Mouse (Mus musculus): Measurements from ENCODE around the gene Vps26b. TPM values are rescaled to one million over a fixed set of nuclear protein-coding genes. Genes with fewer than 3 reads are reported as not detected.

Vps26b gene
- total and polyA plus RNA-seq, 2 experiments from 2014 or later = 85.2 to 145 TPM

- 86% methylated on average over 4 of the region's 4 CpGs for WGBS
These were observed 18.3 kb downstream of the Vps26b start for GRCm38 (mm10) chr9:27011572-27011971.

GRCm38 (mm10) chr9:27009231-27009630 lies 20.6 kb downstream of the Vps26b start:
- ATAC-seq (ENCODE audit: low FRiP score) (no peak), DNase-seq (ENCODE audit: low spot score) (no peak)
- Histone ChIP-seq H3K36me3 (ENCODE audit: insufficient read depth, low read length) (peaks cover 78% of the 10 kb centered on the region), H3K4me2 (ENCODE audit: low read depth, low read length, poor library complexity, severe bottlenecking) (no peak overlapping the region), H3K27me3 (ENCODE audit: insufficient read depth, low read length) (no peaks in the 10 kb centered on the region), H3K9me3 (ENCODE audit: low read length) (no peaks in the 10 kb centered on the region), H3K27ac (ENCODE audit: low read depth, low read length) (no peak overlapping the region), H3K9ac (replicated peaks; ENCODE audit: low read length, poor library complexity, severe bottlenecking) (no peak overlapping the region), H3K4me3 (ENCODE audit: low read depth, low read length) (no peak overlapping the region), H3K4me1 (ENCODE audit: insufficient read depth, low read length) (no peaks in the 10 kb centered on the region)
- WGBS = 90% methylated on average over 5 of the region's 5 CpGs
- no peak for TF ChIP-seq CTCF (IDR thresholded peaks at IDR 0.05)

More at GRCm38 (mm10) chr9:27011572-27011971, 18.3 kb downstream of the Vps26b start:
- H3K27ac ChIP-seq (ENCODE audit: low read depth, low read length) = no peak overlapping the region
- TF ChIP-seq CTCF (IDR thresholded peaks at IDR 0.05) = no peak
- no peaks in the 10 kb centered on the region for H3K4me1 ChIP-seq (ENCODE audit: insufficient read depth, low read length)
- no peak overlapping the region for H3K9ac ChIP-seq (replicated peaks; ENCODE audit: low read length, poor library complexity, severe bottlenecking)
- H3K4me3 ChIP-seq (ENCODE audit: low read depth, low read length) = no peak overlapping the region
- no peak overlapping the region for H3K4me2 ChIP-seq (ENCODE audit: low read depth, low read length, poor library complexity, severe bottlenecking)
- ATAC-seq (ENCODE audit: low FRiP score) (no peak), DNase-seq (ENCODE audit: low spot score) (no peak)
- no peaks in the 10 kb centered on the region for H3K27me3 ChIP-seq (ENCODE audit: insufficient read depth, low read length)
- H3K9me3 ChIP-seq (ENCODE audit: low read length) = no peaks in the 10 kb centered on the region
- peaks cover 81% of the 10 kb centered on the region for H3K36me3 ChIP-seq (ENCODE audit: insufficient read depth, low read length)

- H3K27me3 ChIP-seq (ENCODE audit: insufficient read depth, low read length) = no peaks in the 10 kb centered on the region
- peaks cover 64% of the 10 kb centered on the region for H3K36me3 ChIP-seq (ENCODE audit: insufficient read depth, low read length)
- DNase-seq (ENCODE audit: low spot score) (no peak), ATAC-seq (ENCODE audit: low FRiP score) (no peak)
- 89% methylated on average over 5 of the region's 5 CpGs for WGBS
- H3K4me1 ChIP-seq (ENCODE audit: insufficient read depth, low read length) = no peaks in the 10 kb centered on the region
- TF ChIP-seq CTCF (IDR thresholded peaks at IDR 0.05) = no peak
- H3K9me3 ChIP-seq (ENCODE audit: low read length) = no peaks in the 10 kb centered on the region
- no peak overlapping the region for H3K27ac ChIP-seq (ENCODE audit: low read depth, low read length)
- H3K9ac ChIP-seq (replicated peaks; ENCODE audit: low read length, poor library complexity, severe bottlenecking) = no peak overlapping the region
- no peak overlapping the region for H3K4me3 ChIP-seq (ENCODE audit: low read depth, low read length)
- H3K4me2 ChIP-seq (ENCODE audit: low read depth, low read length, poor library complexity, severe bottlenecking) = no peak overlapping the region
These were observed 23.0 kb downstream of the Vps26b start for GRCm38 (mm10) chr9:27006866-27007265.

DNA sequence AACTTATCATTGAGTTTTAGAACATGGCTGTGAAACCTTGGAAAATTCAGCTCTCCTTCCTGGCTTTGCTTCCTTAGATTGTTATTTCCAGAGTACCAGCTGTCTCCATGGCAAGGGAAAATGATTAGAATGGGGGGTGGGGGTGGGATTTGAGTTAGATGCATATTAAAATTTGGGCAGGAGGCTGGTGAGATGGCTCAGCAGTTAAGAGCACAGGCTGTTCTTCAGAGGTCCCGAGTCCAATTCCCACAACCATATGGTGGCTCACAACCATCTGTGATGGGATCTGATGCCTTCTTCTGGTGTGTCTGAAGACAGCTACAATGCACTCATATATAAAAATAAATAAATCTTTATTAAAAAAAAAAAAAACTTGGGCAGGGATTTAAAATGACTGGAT lies 23.9 kb downstream of the Vps26b start:
- DNase-seq (ENCODE audit: low spot score) (no peak), ATAC-seq (ENCODE audit: low FRiP score) (no peak)
- Histone ChIP-seq H3K27me3 (ENCODE audit: insufficient read depth, low read length) (no peaks in the 10 kb centered on the region), H3K36me3 (ENCODE audit: insufficient read depth, low read length) (peaks cover 55% of the 10 kb centered on the region), H3K4me1 (ENCODE audit: insufficient read depth, low read length) (peaks cover 3% of the 10 kb centered on the region; the same call in 1 of the 2 replicates), H3K4me3 (ENCODE audit: low read depth, low read length) (no peak overlapping the region), H3K4me2 (ENCODE audit: low read depth, low read length, poor library complexity, severe bottlenecking) (no peak overlapping the region), H3K9me3 (ENCODE audit: low read length) (no peaks in the 10 kb centered on the region), H3K27ac (ENCODE audit: low read depth, low read length) (no peak overlapping the region), H3K9ac (replicated peaks; ENCODE audit: low read length, poor library complexity, severe bottlenecking) (no peak overlapping the region)
- WGBS = 68% methylated on average over 1 of the region's 1 CpGs
- no peak for TF ChIP-seq CTCF (IDR thresholded peaks at IDR 0.05)

- Histone ChIP-seq H3K9me3 (ENCODE audit: low read length) (no peaks in the 10 kb centered on the region), H3K36me3 (ENCODE audit: insufficient read depth, low read length) (peaks cover 51% of the 10 kb centered on the region), H3K9ac (replicated peaks; ENCODE audit: low read length, poor library complexity, severe bottlenecking) (no peak overlapping the region), H3K4me2 (ENCODE audit: low read depth, low read length, poor library complexity, severe bottlenecking) (no peak overlapping the region), H3K27me3 (ENCODE audit: insufficient read depth, low read length) (no peaks in the 10 kb centered on the region), H3K27ac (ENCODE audit: low read depth, low read length) (no peak overlapping the region), H3K4me3 (ENCODE audit: low read depth, low read length) (no peak overlapping the region), H3K4me1 (ENCODE audit: insufficient read depth, low read length) (peaks cover 5% of the 10 kb centered on the region; the same call in 1 of the 2 replicates)
- 78% methylated on average over 3 of the region's 3 CpGs for WGBS
- DNase-seq (ENCODE audit: low spot score) (no peak), ATAC-seq (ENCODE audit: low FRiP score) (no peak)
- no peak for TF ChIP-seq CTCF (IDR thresholded peaks at IDR 0.05)
These were observed 24.6 kb downstream of the Vps26b start for GRCm38 (mm10) chr9:27005231-27005630.

GRCm38 (mm10) chr9:26999461-27000395 lies 30.1 kb downstream of the Vps26b start, which contains the start of the genes Acad8 and Thyn1:
Gene Acad8, minus strand, starts transcription at chr9:26999566.
Gene Thyn1, plus strand, starts transcription at chr9:26999710.
- H3K4me2 ChIP-seq (ENCODE audit: low read depth, low read length, poor library complexity, severe bottlenecking) = peak within 1 kb of the TSS; percentile 83
- H3K27me3 ChIP-seq (ENCODE audit: insufficient read depth, low read length) = no peaks in the 10 kb centered on the region
- H3K4me1 ChIP-seq (ENCODE audit: insufficient read depth, low read length) = peaks cover 5% of the 10 kb centered on the region; the same call in 1 of the 2 replicates
- peak within 1 kb of the TSS; percentile 70 for H3K4me3 ChIP-seq (ENCODE audit: low read depth, low read length)
- peak within 1 kb of the TSS; percentile 69 for H3K27ac ChIP-seq (ENCODE audit: low read depth, low read length)
- H3K9me3 ChIP-seq (ENCODE audit: low read length) = no peaks in the 10 kb centered on the region
- 0 out of 2 replicates have a peak, but pooled peaks have one; percentile 1 for TF ChIP-seq CTCF (IDR thresholded peaks at IDR 0.05)
- DNase-seq (ENCODE audit: low spot score) (peak; percentile 99), ATAC-seq (ENCODE audit: low FRiP score) (peak; percentile 99)
- peaks cover 9% of the 10 kb centered on the region; the same call in 1 of the 2 replicates for H3K36me3 ChIP-seq (ENCODE audit: insufficient read depth, low read length)
- WGBS = under 1% methylated on average over 35 of the region's 35 CpGs
- peak within 1 kb of the TSS; percentile 72 for H3K9ac ChIP-seq (replicated peaks; ENCODE audit: low read length, poor library complexity, severe bottlenecking)
